Mouse (Mus musculus) lung, adult 2 months (tissue): Measurements from ENCODE around the gene Fam184b.

Experiments
- CTCF ChIP-seq: fragments of 200-500 bp; IDR thresholded peaks from 2 replicates; pipeline ENCODE4 v1.5.1; 2011; ENCODE audit warnings: mild to moderate bottlenecking, low read length, control low read depth; ENCODE audit not compliant: insufficient read depth
- POLR2A ChIP-seq: fragments of 200-500 bp; IDR thresholded peaks from 2 replicates; pipeline ENCODE4 v1.6.1; 2011; ENCODE audit warnings: low read depth, mild to moderate bottlenecking, control low read depth, low read length, borderline replicate concordance; ENCODE audit errors: extremely low read depth

- TF ChIP-seq CTCF (no peak), POLR2A (no peak)
These were observed 156.8 kb downstream of the Fam184b start for GRCm38 (mm10) chr5:45482607-45483006.
